Mouse (Mus musculus) E14TG2a.4 (cell line): ENCODE measurements around the gene Hebp1.

Source experiments
- H3K27me3 ChIP-seq: 2 replicates; pipeline ENCODE4 v1.6.1; 2014; ENCODE audit warnings: low read length, control low read depth; ENCODE audit not compliant: insufficient read depth
- H3K36me3 ChIP-seq: 2 replicates; pipeline ENCODE4 v1.6.1; 2014; ENCODE audit warnings: low read length, control low read depth; ENCODE audit not compliant: insufficient read depth
- H3K4me1 ChIP-seq: replicated peaks from 2 replicates; pipeline ENCODE4 v1.6.1; 2014; ENCODE audit warnings: low read depth, low read length, control low read depth
- H3K4me3 ChIP-seq: replicated peaks from 2 replicates; pipeline ENCODE4 v1.5.1; 2014; ENCODE audit warnings: mild to moderate bottlenecking, low read length
- H3K9me3 ChIP-seq: 2 replicates; pipeline ENCODE4 v1.6.1; 2014; ENCODE audit warnings: low read length, control low read depth
- CTCF ChIP-seq: conservative IDR thresholded peaks from 2 replicates; pipeline ENCODE4 v1.5.1; 2014; ENCODE audit warnings: low read length
- NANOG ChIP-seq: IDR thresholded peaks from 2 replicates; pipeline ENCODE4 v1.6.1; 2014; ENCODE audit warnings: borderline replicate concordance, low read length, mixed read lengths
- POU5F1 ChIP-seq: IDR thresholded peaks from 2 replicates; pipeline ENCODE4 v1.6.1; 2014; ENCODE audit warnings: low read length, borderline replicate concordance

Gene Hebp1

GRCm38 (mm10) chr6:135182925-135183324 lies 14.9 kb downstream of the Hebp1 start:
- Histone ChIP-seq H3K4me1 (peaks cover 12% of the 10 kb centered on the region), H3K9me3 (no peaks in the 10 kb centered on the region), H3K4me3 (no peak overlapping the region), H3K27me3 (0 out of 2 replicates have a peak, but pooled peaks cover 2% of the 10 kb centered on the region), H3K36me3 (no peaks in the 10 kb centered on the region)
- no peak for TF ChIP-seq NANOG
- TF ChIP-seq POU5F1 = no peak
- TF ChIP-seq CTCF = peak; percentile 34

DNA sequence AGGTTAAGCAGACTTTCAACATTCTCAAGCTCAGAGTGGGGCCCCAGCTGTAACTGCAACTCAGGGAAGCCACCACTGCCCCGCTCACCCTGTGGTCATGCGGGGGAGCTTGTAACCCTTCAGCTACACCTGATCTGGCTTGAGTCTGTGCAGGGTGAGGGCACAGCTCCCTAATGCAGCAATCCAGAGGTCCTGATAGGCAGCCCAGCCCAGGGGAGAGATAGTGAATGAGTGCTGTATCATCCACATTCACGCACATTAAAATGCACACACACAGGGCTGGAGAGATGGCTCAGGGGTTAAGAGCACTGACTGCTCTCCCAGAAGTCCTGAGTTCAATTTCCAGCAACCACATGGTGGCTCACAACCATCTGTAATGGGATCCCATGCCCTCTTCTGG lies 19.2 kb downstream of the Hebp1 start:
- H3K36me3 ChIP-seq = no peaks in the 10 kb centered on the region
- no peak overlapping the region for H3K4me3 ChIP-seq
- peaks cover under 1% of the 10 kb centered on the region for H3K9me3 ChIP-seq
- H3K4me1 ChIP-seq = peaks cover 28% of the 10 kb centered on the region
- 0 out of 2 replicates have a peak, but pooled peaks cover 2% of the 10 kb centered on the region for H3K27me3 ChIP-seq
- TF ChIP-seq POU5F1 (no peak), NANOG (no peak), CTCF (no peak)

- peaks cover 25% of the 10 kb centered on the region for H3K4me1 ChIP-seq
- peaks cover 8% of the 10 kb centered on the region for H3K9me3 ChIP-seq
- H3K4me3 ChIP-seq = no peak overlapping the region
- H3K27me3 ChIP-seq = no peaks in the 10 kb centered on the region
- no peaks in the 10 kb centered on the region for H3K36me3 ChIP-seq
- TF ChIP-seq NANOG = no peak
- no peak for TF ChIP-seq POU5F1
Measured at GRCm38 (mm10) chr6:135177271-135177670, 20.6 kb downstream of the Hebp1 start.

DNA sequence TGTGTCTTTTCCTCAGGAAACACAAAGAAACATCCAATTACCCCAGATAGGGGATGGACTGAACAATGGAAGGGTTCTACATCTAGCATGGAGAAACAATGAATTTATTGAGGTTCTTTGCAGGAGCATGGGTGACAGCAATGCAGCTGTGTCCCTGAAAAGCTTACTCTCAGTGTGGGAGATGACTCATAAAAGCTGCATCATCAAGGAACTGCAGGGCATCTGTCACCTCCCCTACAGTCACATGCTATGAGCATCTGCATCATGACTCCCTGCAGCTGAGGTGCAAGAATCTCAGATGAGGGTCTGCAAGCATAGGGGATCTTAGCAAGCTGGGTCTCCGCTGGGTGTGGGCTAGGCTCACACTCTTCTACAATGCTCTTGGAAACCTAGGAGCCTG lies 22.8 kb downstream of the Hebp1 start:
- Histone ChIP-seq H3K27me3 (no peaks in the 10 kb centered on the region), H3K9me3 (peaks cover 8% of the 10 kb centered on the region)
- TF ChIP-seq CTCF = no peak
- no peak for TF ChIP-seq NANOG
- no peak for TF ChIP-seq POU5F1

DNA sequence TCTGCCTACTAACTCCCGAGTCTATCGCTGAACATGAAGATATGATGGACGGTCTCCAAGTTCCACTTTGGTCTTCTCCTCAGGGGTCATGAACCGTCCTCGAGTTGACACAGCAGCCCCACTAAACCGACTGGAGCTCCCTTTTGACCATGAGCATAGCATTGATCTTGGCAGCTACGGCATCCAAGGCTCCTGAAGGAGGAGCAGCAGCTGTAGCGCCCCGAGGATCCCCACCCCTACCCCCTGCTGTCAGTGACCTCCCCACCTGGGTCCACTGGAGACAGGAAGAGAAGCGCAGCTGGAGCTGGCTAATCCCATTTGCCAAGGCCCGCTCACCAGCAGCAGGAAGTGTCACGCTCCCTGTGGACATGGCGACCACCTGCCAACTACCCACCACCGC lies 26.1 kb downstream of the Hebp1 start:
- Histone ChIP-seq H3K4me1 (peaks cover 34% of the 10 kb centered on the region), H3K27me3 (peaks cover 2% of the 10 kb centered on the region; the same call in 1 of the 2 replicates), H3K36me3 (no peaks in the 10 kb centered on the region), H3K9me3 (peaks cover 8% of the 10 kb centered on the region), H3K4me3 (0 out of 2 replicates have a peak overlapping the region, but pooled peaks have one; percentile 20)
- TF ChIP-seq POU5F1 = no peak
- TF ChIP-seq NANOG = no peak
- no peak for TF ChIP-seq CTCF

More for the DNA sequence above, 22.8 kb downstream of the Hebp1 start:
- H3K36me3 ChIP-seq = no peaks in the 10 kb centered on the region
- no peak overlapping the region for H3K4me3 ChIP-seq
- peaks cover 35% of the 10 kb centered on the region for H3K4me1 ChIP-seq

DNA sequence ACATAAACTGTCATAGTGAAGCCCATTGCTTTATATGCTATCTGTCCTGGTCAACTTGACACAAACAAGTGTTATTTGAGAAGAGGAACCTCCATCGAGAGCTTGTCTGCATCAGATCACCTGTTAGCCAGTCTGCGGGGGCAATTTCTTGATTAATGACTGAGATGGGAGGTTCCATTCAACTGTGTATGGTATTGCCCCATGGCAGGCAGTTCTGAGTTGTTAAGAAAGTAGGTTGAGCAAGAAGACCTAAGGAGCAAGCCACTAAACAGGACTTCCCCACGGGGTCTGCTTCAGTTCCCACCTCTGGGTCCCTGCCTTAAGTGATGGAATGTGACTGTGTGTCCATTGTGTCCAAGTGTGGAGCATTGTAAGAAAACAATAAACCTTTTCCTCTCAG lies 28.6 kb downstream of the Hebp1 start:
- H3K4me1 ChIP-seq = peaks cover 27% of the 10 kb centered on the region
- TF ChIP-seq CTCF (no peak), POU5F1 (no peak), NANOG (no peak)
- H3K27me3 ChIP-seq = peaks cover 6% of the 10 kb centered on the region; the same call in 1 of the 2 replicates
- no peaks in the 10 kb centered on the region for H3K36me3 ChIP-seq
- no peak overlapping the region for H3K4me3 ChIP-seq
- H3K9me3 ChIP-seq = peaks cover 8% of the 10 kb centered on the region

GRCm38 (mm10) chr6:135168471-135168870 lies 29.4 kb downstream of the Hebp1 start:
- peaks cover 6% of the 10 kb centered on the region for H3K9me3 ChIP-seq
- peak overlapping the region; percentile 86 for H3K4me3 ChIP-seq
- peaks cover 6% of the 10 kb centered on the region; the same call in 1 of the 2 replicates for H3K27me3 ChIP-seq
- peaks cover 6% of the 10 kb centered on the region; the same call in 1 of the 2 replicates for H3K36me3 ChIP-seq
- TF ChIP-seq POU5F1 (no peak), CTCF (no peak), NANOG (no peak)
- peaks cover 27% of the 10 kb centered on the region for H3K4me1 ChIP-seq

DNA sequence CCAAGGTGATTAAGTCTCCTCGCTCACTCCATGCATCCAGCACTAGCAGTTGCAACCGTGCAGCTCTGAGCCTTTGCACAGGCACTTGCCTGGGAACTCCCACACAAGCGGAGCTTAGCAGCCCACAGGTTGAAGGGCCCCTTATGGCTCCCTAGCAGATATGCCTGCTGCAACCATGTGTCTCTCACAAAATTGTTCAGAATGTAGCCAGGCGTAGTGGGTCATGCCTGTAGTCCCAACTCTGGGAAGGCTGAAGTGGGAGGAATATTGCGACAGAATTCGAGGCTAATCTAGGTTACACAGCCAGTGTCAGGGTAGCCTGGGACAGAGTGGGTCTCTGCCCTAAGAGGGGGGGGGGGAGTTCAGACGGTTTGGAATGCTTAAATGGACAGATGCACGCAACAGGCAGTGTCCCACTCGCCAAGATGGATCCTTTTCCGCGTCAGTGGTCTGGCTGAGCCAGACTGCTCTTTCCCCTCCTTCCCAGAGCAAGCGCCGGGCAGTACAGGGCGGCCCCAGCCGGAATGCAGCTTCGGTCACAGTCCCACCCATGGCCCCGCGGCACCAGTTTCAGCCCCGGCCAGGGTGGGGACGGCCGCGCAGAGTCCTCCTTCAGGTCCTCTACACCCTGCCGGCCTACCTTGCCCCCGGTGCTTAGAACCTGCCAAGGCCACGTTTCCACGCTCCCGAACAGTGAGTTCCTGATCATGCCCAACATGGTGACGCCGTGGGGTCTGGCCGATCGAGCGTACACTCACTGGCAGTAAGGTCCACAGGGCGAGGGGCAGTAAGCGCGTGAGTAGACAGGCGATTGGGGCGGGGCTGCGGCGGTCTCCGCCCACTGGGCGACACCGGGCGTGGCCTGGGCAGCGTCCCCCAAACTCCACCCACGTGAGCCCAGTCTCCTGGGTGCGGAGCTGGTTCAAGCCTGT lies 30.2 kb downstream of the Hebp1 start:
- Histone ChIP-seq H3K36me3 (peaks cover 6% of the 10 kb centered on the region; the same call in 1 of the 2 replicates), H3K27me3 (peaks cover 6% of the 10 kb centered on the region; the same call in 1 of the 2 replicates), H3K9me3 (no peaks in the 10 kb centered on the region), H3K4me3 (peak overlapping the region; percentile 86), H3K4me1 (peaks cover 27% of the 10 kb centered on the region)
- TF ChIP-seq NANOG (no peak), POU5F1 (no peak)
